Mouse (Mus musculus) brain, embryonic 14.5 days (tissue): ENCODE measurements at regions not wholly inside any gene's neighbourhood (a gene's known extent, or its start where the extent isn't known, plus 50 kb on each side); places are given as distances from the start of the nearest gene placed in this dataset.

Source experiments
- CTCF ChIP-seq: fragments of 200-500 bp; IDR thresholded peaks from 2 replicates; pipeline ENCODE4 v1.5.1; 2012; ENCODE audit warnings: inconsistent platforms, mild to moderate bottlenecking, moderate library complexity, borderline replicate concordance; ENCODE audit not compliant: insufficient read depth, insufficient read length; ENCODE audit errors: extremely low read depth
- POLR2A ChIP-seq: fragments of 200-500 bp; IDR thresholded peaks from 2 replicates; pipeline ENCODE4 v1.6.1; 2012; ENCODE audit warnings: mild to moderate bottlenecking, inconsistent platforms, borderline replicate concordance; ENCODE audit not compliant: poor library complexity, insufficient read depth, insufficient read length, severe bottlenecking; ENCODE audit errors: extremely low read depth

DNA sequence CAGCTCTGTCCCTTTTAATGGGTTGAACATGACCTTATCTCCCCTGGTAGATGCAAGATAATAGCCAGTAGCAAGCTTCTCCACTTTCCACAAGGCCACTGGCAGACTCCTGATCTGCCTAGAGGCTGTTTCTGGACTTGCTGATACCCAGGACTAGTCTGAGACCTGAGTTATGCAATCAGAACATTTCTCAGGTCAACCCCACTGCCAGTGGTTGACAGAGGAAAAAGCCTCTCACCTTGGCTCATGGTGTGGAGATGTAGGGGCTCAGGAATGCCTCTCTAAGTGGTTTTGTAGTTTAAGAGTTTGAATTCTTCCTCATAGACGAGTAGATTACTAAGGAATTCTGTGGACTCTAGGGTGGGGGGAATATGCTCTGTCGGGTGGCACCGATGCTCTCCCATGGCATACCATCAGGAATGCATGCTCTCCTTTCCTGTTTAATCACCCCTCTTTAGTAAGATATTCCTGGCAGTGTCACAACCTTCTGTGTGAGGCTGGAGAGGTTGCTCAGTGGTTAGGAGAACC, 226.8 kb downstream of the Brinp2 start:
- TF ChIP-seq CTCF (no peak), POLR2A (no peak)
